Mouse (Mus musculus) bone marrow, adult 2 months (tissue): ENCODE measurements around the gene Hhat. TPM values are rescaled to one million over a fixed set of nuclear protein-coding genes. Genes with fewer than 3 reads are reported as not detected.

ENCODE experiments used
- H3K27ac ChIP-seq: fragments of 200-500 bp; 2 replicates; pipeline ENCODE4 v1.5.1; 2012; ENCODE audit warnings: low read depth, mild to moderate bottlenecking, control low read depth, inconsistent platforms, low read length; ENCODE audit not compliant: control insufficient read depth, poor library complexity, insufficient read depth
- H3K4me1 ChIP-seq: fragments of 200-500 bp; 2 replicates; pipeline ENCODE4 v1.6.1; 2011; ENCODE audit warnings: low read length; ENCODE audit not compliant: control insufficient read depth, insufficient read depth
- H3K4me3 ChIP-seq: fragments of 200-500 bp; replicated peaks from 2 replicates; pipeline ENCODE3; 2011; ENCODE audit warnings: mild to moderate bottlenecking, low read depth, low read length, control low read depth; ENCODE audit not compliant: control insufficient read depth
- CTCF ChIP-seq: fragments of 200-500 bp; IDR thresholded peaks from 2 replicates; pipeline ENCODE4 v1.5.1; 2011; ENCODE audit warnings: low read length, control low read depth; ENCODE audit not compliant: control insufficient read depth, insufficient read depth
- POLR2A ChIP-seq: fragments of 200-500 bp; IDR thresholded peaks from 2 replicates; pipeline ENCODE4 v1.6.1; 2011; ENCODE audit warnings: low read depth, mild to moderate bottlenecking, control low read depth, low read length, borderline replicate concordance; ENCODE audit not compliant: control insufficient read depth
- WGBS: fragments of 180-500 bp; shearing (Covaris S2); methylation state at CpG from one replicate; pipeline ENCODE4 v1.1.7; 2018; 5-methylcytosine and 5-hydroxymethylcytosine counted together
- polyA plus RNA-seq: library from polyadenylated mRNA; stranded (reverse); fragments of >200 nt; gene quantifications from 2 replicates; pipeline ENCODE4 v1.2.4, GENCODE M21; 2011; ENCODE audit warnings: low replicate concordance; ENCODE audit not compliant: missing spikeins, insufficient read depth, insufficient read length

The Hhat gene
- polyA plus RNA-seq, 1 experiment, result 1.4 TPM

- TF ChIP-seq POLR2A, result no peak
- TF ChIP-seq CTCF, result no peak
- Histone ChIP-seq H3K4me3 (no peak overlapping the region), H3K4me1 (no peaks in the 10 kb centered on the region), H3K27ac (no peak overlapping the region)
- 53% methylated on average over 6 of the region's 6 CpGs for WGBS
Measured at GRCm38 (mm10) chr1:192477556-192477955, 293.5 kb downstream of the Hhat start.

GRCm38 (mm10) chr1:192476704-192477103 lies 294.3 kb downstream of the Hhat start:
- WGBS, result 48% methylated on average over 7 of the region's 7 CpGs
- no peak for TF ChIP-seq POLR2A
- no peak for TF ChIP-seq CTCF
- Histone ChIP-seq H3K27ac (no peak overlapping the region), H3K4me3 (no peak overlapping the region), H3K4me1 (no peaks in the 10 kb centered on the region)

GRCm38 (mm10) chr1:192473134-192473533 lies 297.9 kb downstream of the Hhat start:
- WGBS, result 88% methylated on average over 6 of the region's 6 CpGs
- Histone ChIP-seq H3K27ac (no peak overlapping the region), H3K4me1 (no peaks in the 10 kb centered on the region), H3K4me3 (no peak overlapping the region)
- no peak for TF ChIP-seq POLR2A
- TF ChIP-seq CTCF, result no peak

- no peak overlapping the region for H3K4me3 ChIP-seq
- no peak for TF ChIP-seq POLR2A
- TF ChIP-seq CTCF, result no peak
- no peaks in the 10 kb centered on the region for H3K4me1 ChIP-seq
- WGBS, result 61% methylated on average over 4 of the region's 4 CpGs
- no peak overlapping the region for H3K27ac ChIP-seq
Measured at GRCm38 (mm10) chr1:192472366-192472765, 298.7 kb downstream of the Hhat start.

- H3K4me3 ChIP-seq, result no peak overlapping the region
- 71% methylated on average over 4 of the region's 4 CpGs for WGBS
- H3K4me1 ChIP-seq, result no peaks in the 10 kb centered on the region
- no peak for TF ChIP-seq CTCF
- TF ChIP-seq POLR2A, result no peak
- no peak overlapping the region for H3K27ac ChIP-seq
Measured at GRCm38 (mm10) chr1:192463732-192464131, 307.3 kb downstream of the Hhat start.

GRCm38 (mm10) chr1:192457526-192458206 lies 313.4 kb downstream of the Hhat start:
- TF ChIP-seq CTCF (no peak), POLR2A (no peak)
- Histone ChIP-seq H3K27ac (no peak overlapping the region), H3K4me1 (no peaks in the 10 kb centered on the region), H3K4me3 (no peak overlapping the region)
- WGBS, result 65% methylated on average over 6 of the region's 6 CpGs

- Histone ChIP-seq H3K4me3 (no peak overlapping the region), H3K27ac (no peak overlapping the region), H3K4me1 (no peaks in the 10 kb centered on the region)
- TF ChIP-seq POLR2A (no peak), CTCF (no peak)
- WGBS, result 61% methylated on average over 3 of the region's 3 CpGs
Measured at GRCm38 (mm10) chr1:192457037-192457436, 314.0 kb downstream of the Hhat start.

GRCm38 (mm10) chr1:192454981-192455380 lies 316.0 kb downstream of the Hhat start:
- H3K27ac ChIP-seq, result no peak overlapping the region
- H3K4me3 ChIP-seq, result no peak overlapping the region
- no peaks in the 10 kb centered on the region; the same call in 1 of the 2 replicates for H3K4me1 ChIP-seq
- WGBS, result 57% methylated on average over 4 of the region's 4 CpGs
- TF ChIP-seq CTCF (no peak), POLR2A (no peak)

GRCm38 (mm10) chr1:192454501-192454900 lies 316.5 kb downstream of the Hhat start:
- TF ChIP-seq POLR2A (no peak), CTCF (no peak)
- Histone ChIP-seq H3K27ac (no peak overlapping the region), H3K4me3 (no peak overlapping the region), H3K4me1 (no peaks in the 10 kb centered on the region; the same call in 1 of the 2 replicates)
- WGBS, result 54% methylated on average over 1 of the region's 1 CpGs
